Mouse (Mus musculus): ENCODE data around the gene Tbcd.
A peak's percentile ranks its signal among the peaks of the same experiment; 100 is the strongest.

DNA sequence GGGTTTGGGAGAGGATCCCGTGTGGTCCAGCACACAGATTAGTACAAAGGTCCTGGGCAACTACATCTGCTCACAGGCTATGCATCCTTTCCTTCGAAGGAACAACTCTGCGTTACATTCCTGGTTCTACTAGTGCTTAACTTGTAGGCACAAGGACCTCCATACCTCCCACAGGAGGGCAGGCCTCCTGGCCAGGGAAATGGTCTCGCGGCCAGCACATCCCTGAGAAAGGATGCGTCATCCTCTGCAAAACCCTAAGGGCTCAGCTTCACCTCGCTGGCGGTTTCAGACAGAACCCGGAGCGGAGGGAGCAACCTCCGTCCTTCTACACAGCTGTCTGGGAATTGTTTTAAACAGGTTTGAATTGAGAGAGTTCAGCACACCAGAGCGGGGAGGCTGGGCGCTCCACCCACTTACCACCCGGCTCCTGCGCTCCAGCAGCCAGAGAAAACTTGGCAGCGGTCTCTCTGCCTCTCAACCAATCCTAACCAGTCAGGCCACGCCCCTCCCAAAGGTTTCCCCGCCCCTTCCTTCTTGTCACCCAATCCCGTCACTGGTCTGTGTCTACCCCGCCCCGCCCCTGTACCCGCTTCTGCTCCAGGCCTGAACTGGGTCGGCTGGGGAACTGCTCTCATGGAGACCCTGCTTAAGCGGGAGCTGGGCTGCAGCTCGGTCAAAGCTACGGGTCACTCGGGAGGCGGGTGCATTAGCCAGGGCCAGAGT, 30.8 kb upstream of the Tbcd start, which contains the start of gene Fn3krp:
- TF ChIP-seq POLR2A (IDR thresholded peaks at IDR 0.05; ENCODE audit: insufficient read depth, low read depth, low read length) (peak; percentile 39; the same call in 1 of the 2 replicates), CTCF (IDR thresholded peaks at IDR 0.05; ENCODE audit: insufficient read depth, low read depth, low read length) (no peak)
